Mouse (Mus musculus): ENCODE measurements at regions not wholly inside any gene's neighbourhood (a gene's known extent, or its start where the extent isn't known, plus 50 kb on each side); places are given as distances from the start of the nearest gene placed in this dataset.

- DNase-seq, result no peak
Observed at GRCm38 (mm10) chr5:91456924-91457323, 54.1 kb upstream of the Btc start.

DNA sequence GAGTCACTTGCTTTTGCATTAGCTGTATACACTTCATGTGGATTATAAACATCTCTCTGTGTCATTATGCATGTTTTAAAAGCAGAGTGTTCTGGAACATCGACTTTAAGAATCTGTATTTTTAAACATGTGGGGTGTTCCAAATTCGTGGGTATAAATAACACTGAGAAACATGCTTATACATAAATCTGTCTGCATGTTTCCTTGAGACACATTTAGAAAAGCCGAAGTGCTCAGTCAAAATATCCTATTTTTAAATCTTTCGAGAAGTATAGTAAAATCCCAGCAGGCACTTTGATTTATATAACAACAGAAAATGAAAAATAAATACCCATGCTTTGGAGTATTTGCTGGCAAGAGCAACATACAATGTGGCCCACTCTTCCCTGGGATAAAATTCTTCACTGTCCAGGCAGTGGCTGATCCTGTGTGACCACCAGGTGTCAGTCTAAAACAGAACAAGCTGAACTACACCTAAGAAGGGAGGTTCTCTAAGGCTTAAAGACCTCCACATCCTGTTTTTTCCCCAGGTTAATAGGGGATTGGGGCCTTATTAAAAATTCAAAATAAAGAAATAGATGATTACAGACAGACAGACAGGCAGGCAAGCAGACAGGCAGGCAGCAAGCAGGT is 52.4 kb upstream of the Parm1 start:
- peak; percentile 71 to 72 for DNase-seq
